Mouse (Mus musculus) midbrain, embryonic 11.5 days (tissue): ENCODE data around the gene Gps1. TPM values are rescaled to one million over a fixed set of nuclear protein-coding genes. Genes with fewer than 3 reads are reported as not detected.
"Not testable (repeated sequence)": the region's sequence is repeated elsewhere in the genome, so short reads cannot be mapped to it uniquely, and the experiment has no call there.

Source experiments
- ATAC-seq: fragments of 200-750 bp; cut with Nextera tagmentation; 2 replicates; pipeline ENCODE4 v1.8.0; 2017; ENCODE audit warnings: moderate TSS enrichment, moderate library complexity; ENCODE audit not compliant: low FRiP score
- DNase-seq: peaks from one replicate; pipeline ENCODE4 v3.0.0; 2015; ENCODE audit warnings: low spot score; ENCODE audit errors: missing footprints
- H3K27ac ChIP-seq: fragments of 300-500 bp; sonication (generic); 2 replicates; pipeline ENCODE4 v1.5.1; 2014; ENCODE audit warnings: low read depth, low read length
- H3K27me3 ChIP-seq: fragments of 300-500 bp; sonication (generic); 2 replicates; pipeline ENCODE4 v1.6.1; 2014; ENCODE audit warnings: mild to moderate bottlenecking, low read length, moderate library complexity, mixed read lengths; ENCODE audit not compliant: control insufficient read depth, insufficient read depth
- H3K36me3 ChIP-seq: fragments of 300-500 bp; sonication (generic); 2 replicates; pipeline ENCODE4 v1.6.1; 2014; ENCODE audit warnings: mild to moderate bottlenecking, low read length, moderate library complexity, mixed read lengths; ENCODE audit not compliant: control insufficient read depth, insufficient read depth
- H3K4me1 ChIP-seq: fragments of 300-500 bp; sonication (generic); 2 replicates; pipeline ENCODE4 v1.6.1; 2014; ENCODE audit warnings: low read length; ENCODE audit not compliant: control insufficient read depth, insufficient read depth
- H3K4me2 ChIP-seq: fragments of 300-500 bp; sonication (generic); 2 replicates; pipeline ENCODE4 v1.6.1; 2014; ENCODE audit warnings: mild to moderate bottlenecking, moderate library complexity
- H3K4me3 ChIP-seq: fragments of 300-500 bp; sonication (generic); 2 replicates; pipeline ENCODE4 v1.5.1; 2014; ENCODE audit warnings: low read depth, low read length
- H3K9ac ChIP-seq: fragments of 300-500 bp; sonication (generic); 2 replicates; pipeline ENCODE4 v1.6.1; 2014; ENCODE audit warnings: low read length
- H3K9me3 ChIP-seq: fragments of 300-500 bp; sonication (generic); 2 replicates; pipeline ENCODE4 v1.6.1; 2016; ENCODE audit warnings: low read length; ENCODE audit not compliant: control insufficient read depth
- WGBS: fragments of 180-500 bp; shearing (Covaris S2); extraction: QIAGEN DNeasy Blood & Tissue Kit; methylation state at CpG from one replicate; pipeline ENCODE4 v1.1.7; 2014; 5-methylcytosine and 5-hydroxymethylcytosine counted together
- polyA plus RNA-seq: library from polyadenylated mRNA; unstranded; fragments of >200 nt; fragmentation: Nextera tagmentation; extraction: Ambion mirVana; gene quantifications from 2 replicates; pipeline ENCODE4 v1.2.1, GENCODE M21; 2014

Gene Gps1
- polyA plus RNA-seq, 1 experiment from 2014 or later: 269 TPM

- peaks cover 9% of the 10 kb centered on the region for H3K4me1 ChIP-seq
- 66% methylated on average over 1 of the region's 1 CpGs for WGBS
- no peak overlapping the region for H3K9ac ChIP-seq
- no peak for ATAC-seq
- H3K9me3 ChIP-seq: no peaks in the 10 kb centered on the region
- no peak overlapping the region for H3K4me2 ChIP-seq
- no peak overlapping the region for H3K27ac ChIP-seq
- no peak for DNase-seq
- H3K4me3 ChIP-seq: no peak overlapping the region
- H3K27me3 ChIP-seq: no peaks in the 10 kb centered on the region
- H3K36me3 ChIP-seq: no peaks in the 10 kb centered on the region; the same call in 1 of the 2 replicates
Measured at GRCm38 (mm10) chr11:120779876-120780275, 4.2 kb upstream of the Gps1 start.

DNA sequence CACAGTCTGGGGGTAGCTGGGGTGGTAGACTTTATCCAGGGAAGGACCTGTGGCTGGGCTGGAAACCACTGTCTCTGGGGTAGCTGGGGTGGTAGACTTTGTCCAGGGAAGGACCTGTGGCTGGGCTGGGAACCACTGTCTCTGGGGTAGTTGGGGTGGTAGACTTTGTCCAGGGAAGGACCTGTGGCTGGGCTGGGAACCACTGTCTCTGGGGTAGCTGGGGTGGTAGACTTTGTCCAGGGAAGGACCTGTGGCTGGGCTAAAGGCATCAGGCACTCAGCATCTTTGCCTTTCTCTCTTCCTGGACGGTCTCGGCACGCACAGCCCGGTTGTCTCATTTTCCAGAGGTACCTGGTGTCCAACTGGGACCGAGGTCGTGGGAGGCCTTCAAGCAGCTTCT, 2.7 kb upstream of the Gps1 start:
- not testable (repeated sequence) for H3K4me3 ChIP-seq, H3K9ac ChIP-seq, H3K27ac ChIP-seq, ATAC-seq, H3K36me3 ChIP-seq, H3K27me3 ChIP-seq, H3K4me2 ChIP-seq, H3K9me3 ChIP-seq, DNase-seq
- peaks cover 15% of the 10 kb centered on the region for H3K4me1 ChIP-seq
- 93% methylated on average over 6 of the region's 6 CpGs for WGBS

- Histone ChIP-seq H3K9ac (peak overlapping the region; percentile 91), H3K4me2 (peak overlapping the region; percentile 97), H3K36me3 (no peaks in the 10 kb centered on the region; the same call in 1 of the 2 replicates), H3K9me3 (no peaks in the 10 kb centered on the region), H3K4me1 (peaks cover 15% of the 10 kb centered on the region), H3K4me3 (peak overlapping the region; percentile 99), H3K27me3 (no peaks in the 10 kb centered on the region), H3K27ac (peak overlapping the region; percentile 40; the same call in 1 of the 2 replicates)
- 2% methylated on average over 42 of the region's 42 CpGs for WGBS
- ATAC-seq (peak; percentile 41; the same call in 1 of the 2 replicates), DNase-seq (peak; percentile 94)
Measured at GRCm38 (mm10) chr11:120783426-120784063, 527 bp upstream of the Gps1 start.

DNA sequence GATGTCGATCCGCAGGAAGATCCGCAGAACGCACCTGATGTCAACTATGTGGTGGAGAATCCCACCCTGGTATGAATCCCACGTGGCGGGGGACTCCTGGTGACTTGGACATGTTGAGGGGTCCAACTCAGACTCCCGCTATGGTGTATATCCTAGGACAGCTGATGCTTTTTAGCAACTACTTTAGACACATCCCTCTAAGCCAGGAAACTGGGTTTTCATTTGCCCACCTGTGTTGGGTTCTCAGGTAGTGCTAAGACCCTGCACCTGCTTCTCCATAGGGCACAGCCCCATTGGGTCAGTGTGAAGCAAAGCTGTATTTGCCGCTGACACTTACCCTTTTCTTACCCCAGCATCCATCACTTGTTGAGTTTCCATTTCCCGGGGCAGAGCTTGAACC, 1.1 kb downstream of the Gps1 start:
- Histone ChIP-seq H3K4me2 (peak overlapping the region; percentile 97), H3K27me3 (no peaks in the 10 kb centered on the region), H3K4me1 (peaks cover 15% of the 10 kb centered on the region), H3K4me3 (peak overlapping the region; percentile 99), H3K36me3 (peaks cover 12% of the 10 kb centered on the region), H3K27ac (no peak overlapping the region), H3K9ac (peak overlapping the region; percentile 91), H3K9me3 (no peaks in the 10 kb centered on the region)
- DNase-seq: no peak
- 42% methylated on average over 9 of the region's 9 CpGs for WGBS
- ATAC-seq: no peak

DNA sequence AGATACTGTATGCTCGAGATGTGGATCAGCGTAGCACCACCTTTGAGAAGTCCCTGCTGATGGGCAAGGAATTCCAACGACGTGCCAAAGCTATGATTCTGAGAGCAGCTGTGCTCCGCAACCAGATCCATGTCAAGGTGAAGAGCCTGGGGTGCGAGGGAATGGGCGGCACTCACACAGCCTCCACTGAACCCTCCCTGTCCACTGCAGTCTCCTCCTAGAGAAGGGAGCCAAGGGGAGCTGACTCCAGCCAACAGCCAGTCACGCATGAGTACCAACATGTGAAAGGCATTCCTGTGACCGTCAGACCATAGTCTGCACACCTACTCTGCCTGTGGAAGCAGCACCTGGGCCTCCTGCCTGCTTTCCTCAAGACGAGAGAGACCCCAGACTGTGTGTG, 4.4 kb downstream of the Gps1 start:
- 89% methylated on average over 9 of the region's 10 CpGs for WGBS
- peaks cover 27% of the 10 kb centered on the region for H3K36me3 ChIP-seq
- not testable (repeated sequence) for H3K4me3 ChIP-seq, DNase-seq, H3K27ac ChIP-seq, H3K4me2 ChIP-seq, H3K4me1 ChIP-seq, H3K27me3 ChIP-seq, H3K9me3 ChIP-seq, H3K9ac ChIP-seq, ATAC-seq

DNA sequence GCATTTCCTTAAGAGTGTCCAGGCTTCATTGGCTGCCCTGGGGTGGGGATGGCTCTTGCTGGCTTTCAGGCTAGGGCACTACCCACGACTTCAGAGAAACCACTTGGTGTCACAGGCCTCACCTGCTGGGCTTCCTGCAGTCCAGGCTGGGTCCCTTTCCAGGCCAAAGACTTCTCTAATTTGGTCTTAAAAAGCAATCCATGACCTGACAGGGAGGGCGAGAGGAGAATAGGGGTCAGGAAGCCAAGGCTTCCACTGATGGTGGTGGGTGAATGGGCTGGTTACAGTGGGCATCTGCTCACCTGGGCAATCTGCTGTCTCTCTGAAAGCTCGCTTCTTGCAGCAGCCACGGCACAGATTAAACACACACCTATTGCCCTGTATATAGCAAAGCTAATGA, 5.3 kb downstream of the Gps1 start:
- no peak overlapping the region for H3K4me2 ChIP-seq
- peaks cover 7% of the 10 kb centered on the region for H3K4me1 ChIP-seq
- no peaks in the 10 kb centered on the region for H3K27me3 ChIP-seq
- H3K9ac ChIP-seq: no peak overlapping the region
- ATAC-seq (no peak), DNase-seq (no peak)
- peaks cover 32% of the 10 kb centered on the region for H3K36me3 ChIP-seq
- H3K9me3 ChIP-seq: no peaks in the 10 kb centered on the region
- WGBS: 83% methylated on average over 4 of the region's 4 CpGs
- no peak overlapping the region for H3K27ac ChIP-seq
- no peak overlapping the region for H3K4me3 ChIP-seq

DNA sequence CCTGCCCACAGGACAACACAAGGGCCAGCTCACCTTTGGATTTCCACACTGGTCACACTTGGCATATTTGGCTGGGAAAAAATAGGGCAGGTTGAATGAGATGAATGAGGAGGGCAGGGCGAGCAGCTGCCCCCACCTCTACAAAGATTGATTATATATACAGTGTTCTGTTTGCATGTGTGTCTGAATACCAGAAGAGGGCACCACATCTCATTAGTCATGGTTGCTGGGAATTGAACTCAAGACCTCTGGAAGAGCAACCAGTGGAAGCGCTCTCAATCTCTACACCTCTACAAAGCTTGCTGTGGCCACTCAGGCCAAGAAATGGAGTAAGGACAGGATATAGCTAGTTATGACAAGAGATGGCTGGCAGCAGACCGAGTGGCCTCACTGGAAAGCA, 5.7 kb downstream of the Gps1 start:
- no peaks in the 10 kb centered on the region for H3K27me3 ChIP-seq
- peaks cover 32% of the 10 kb centered on the region for H3K36me3 ChIP-seq
- H3K4me1 ChIP-seq: peaks cover 6% of the 10 kb centered on the region
- no peak overlapping the region for H3K9ac ChIP-seq
- no peak overlapping the region for H3K4me3 ChIP-seq
- 89% methylated on average over 3 of the region's 3 CpGs for whole genome bisulfite sequencing
- ATAC-seq (no peak), DNase-seq (no peak)
- H3K9me3 ChIP-seq: no peaks in the 10 kb centered on the region
- no peak overlapping the region for H3K4me2 ChIP-seq
- H3K27ac ChIP-seq: no peak overlapping the region

DNA sequence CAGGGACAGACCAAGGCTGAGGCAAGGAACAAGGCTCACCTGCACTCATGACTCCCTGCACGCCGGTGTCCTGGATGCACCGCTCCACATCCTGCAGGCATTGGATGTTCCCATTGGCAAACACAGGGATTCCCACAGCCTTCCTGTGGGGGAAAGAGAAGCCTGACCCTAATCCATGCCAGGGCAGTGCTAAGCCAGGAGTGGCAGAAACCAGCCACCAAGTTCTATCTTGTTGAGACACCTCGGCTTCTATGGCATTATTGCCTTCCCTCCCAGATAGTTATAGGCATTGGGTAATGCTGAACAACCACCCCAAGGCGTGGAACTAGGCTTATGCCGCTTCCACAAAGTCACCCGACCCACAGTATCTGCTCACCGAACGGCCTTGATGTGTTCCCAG, 8.6 kb downstream of the Gps1 start:
- DNase-seq (no peak), ATAC-seq (no peak)
- peaks cover 10% of the 10 kb centered on the region for H3K4me1 ChIP-seq
- peaks cover 32% of the 10 kb centered on the region for H3K36me3 ChIP-seq
- H3K4me2 ChIP-seq: no peak overlapping the region
- WGBS: 95% methylated on average over 9 of the region's 9 CpGs
- H3K4me3 ChIP-seq: no peak overlapping the region
- H3K27ac ChIP-seq: no peak overlapping the region
- H3K27me3 ChIP-seq: no peaks in the 10 kb centered on the region
- H3K9ac ChIP-seq: no peak overlapping the region
- no peaks in the 10 kb centered on the region for H3K9me3 ChIP-seq

GRCm38 (mm10) chr11:120795756-120796613, 11.9 kb downstream of the Gps1 start, which contains the start of gene Dus1l:
Dus1l (minus strand) TSS chr11:120796403.
- DNase-seq (peak; percentile 100), ATAC-seq (peak; percentile 90)
- H3K27ac ChIP-seq: peak within 1 kb of the TSS; percentile 51
- H3K9ac ChIP-seq: peak within 1 kb of the TSS; percentile 94
- H3K27me3 ChIP-seq: no peaks in the 10 kb centered on the region
- H3K9me3 ChIP-seq: no peaks in the 10 kb centered on the region
- H3K4me2 ChIP-seq: peak within 1 kb of the TSS; percentile 97
- peaks cover 13% of the 10 kb centered on the region; the same call in 1 of the 2 replicates for H3K36me3 ChIP-seq
- peak within 1 kb of the TSS; percentile 98 for H3K4me3 ChIP-seq
- H3K4me1 ChIP-seq: peaks cover 10% of the 10 kb centered on the region
- 3% methylated on average over 59 of the region's 59 CpGs for WGBS
